Mouse (Mus musculus): ENCODE measurements around the gene Zfyve19.

Zfyve19 gene

DNA sequence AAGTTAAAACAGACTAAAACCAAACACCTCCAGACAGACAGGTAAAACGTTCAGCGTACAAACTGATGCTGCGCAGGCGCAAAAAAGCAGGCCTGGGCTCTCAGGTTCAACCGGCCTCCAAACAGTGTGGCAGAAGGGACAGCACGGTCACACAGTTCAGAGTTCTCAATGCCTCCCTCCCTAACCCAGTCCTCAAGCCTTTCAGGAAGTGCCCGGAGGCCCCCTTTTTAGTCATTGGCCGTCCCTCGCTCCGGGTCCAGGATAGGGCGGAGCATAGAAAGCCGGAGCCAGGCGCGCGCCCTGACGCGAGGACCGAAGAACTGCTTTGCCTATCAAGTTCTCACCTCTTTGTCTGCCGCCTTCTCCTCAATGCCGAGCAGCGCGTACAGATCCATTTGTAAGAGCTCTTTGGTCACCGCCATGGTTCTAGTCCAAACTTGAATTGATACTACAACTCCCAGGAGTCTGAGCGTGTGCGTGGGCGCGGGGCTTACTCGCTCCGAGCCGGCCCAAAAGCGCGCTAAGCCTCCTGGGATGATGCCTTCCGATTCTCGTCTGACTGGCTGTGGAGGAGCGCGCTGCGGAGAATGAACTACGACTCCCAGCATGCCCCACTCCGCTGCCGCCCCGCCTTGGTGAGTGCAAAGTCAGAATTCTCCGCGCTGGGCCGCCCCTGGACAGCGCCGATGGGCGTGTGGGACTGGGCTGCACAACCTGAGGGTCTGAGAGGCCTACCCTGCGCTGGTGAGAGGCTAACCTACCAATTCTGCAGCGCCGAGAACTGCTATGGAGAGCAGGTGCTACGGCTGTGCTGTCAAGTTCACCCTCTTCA is at the start of gene Zfyve19, which contains the start of gene Dnajc17:
Gene Zfyve19, plus strand, starts transcription at position 274 of the 832 bp plus-strand sequence.
Gene Dnajc17, minus strand, starts transcription at position 452 of the 832 bp plus-strand sequence.
- DNase-seq (ENCODE audit: extremely low read depth, low read depth, low spot score): peak; percentile 73

DNA sequence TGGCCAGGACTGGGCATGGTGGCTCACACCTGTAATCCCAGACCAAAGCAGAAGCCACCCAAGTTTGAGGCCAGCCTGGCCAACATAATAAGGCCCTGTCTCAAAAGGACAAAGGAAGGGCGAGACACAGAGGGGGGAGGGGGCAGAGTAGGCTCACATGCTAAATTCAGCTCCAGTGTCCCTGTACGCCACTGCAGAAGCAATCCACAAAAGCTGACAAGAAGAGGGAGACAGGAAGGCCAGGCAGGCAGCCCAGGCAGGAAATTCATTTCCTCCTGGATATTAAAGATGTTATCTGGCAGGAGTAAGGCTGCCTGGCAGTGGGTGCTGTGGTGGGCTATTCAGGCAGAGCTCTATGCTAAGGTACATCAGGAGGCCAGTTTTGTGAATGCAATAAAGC is 47.2 kb upstream of the Zfyve19 start:
- no peak for DNase-seq (ENCODE audit: extremely low read depth, low read depth, low spot score)

DNA sequence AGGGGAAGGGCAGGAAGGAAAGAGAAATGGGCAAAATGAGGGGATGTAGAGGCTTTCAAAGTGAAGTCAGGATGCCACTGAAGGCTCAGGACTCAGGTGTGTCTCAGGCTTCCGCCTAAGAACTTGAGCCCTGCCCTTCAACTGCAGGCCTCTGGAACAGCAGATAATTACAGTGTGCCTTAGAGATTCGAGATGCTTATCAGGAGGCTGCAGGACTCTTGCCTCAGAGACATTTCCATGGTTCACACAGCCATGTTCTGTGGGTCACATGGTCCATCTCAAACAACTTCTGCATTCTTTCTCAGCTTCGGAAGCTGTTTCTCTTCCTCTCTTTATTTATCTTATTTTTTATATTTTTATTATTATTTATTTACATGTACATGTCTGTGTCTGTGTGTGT is 45.3 kb upstream of the Zfyve19 start:
- no peak for DNase-seq (ENCODE audit: extremely low read depth, low read depth, low spot score)

DNA sequence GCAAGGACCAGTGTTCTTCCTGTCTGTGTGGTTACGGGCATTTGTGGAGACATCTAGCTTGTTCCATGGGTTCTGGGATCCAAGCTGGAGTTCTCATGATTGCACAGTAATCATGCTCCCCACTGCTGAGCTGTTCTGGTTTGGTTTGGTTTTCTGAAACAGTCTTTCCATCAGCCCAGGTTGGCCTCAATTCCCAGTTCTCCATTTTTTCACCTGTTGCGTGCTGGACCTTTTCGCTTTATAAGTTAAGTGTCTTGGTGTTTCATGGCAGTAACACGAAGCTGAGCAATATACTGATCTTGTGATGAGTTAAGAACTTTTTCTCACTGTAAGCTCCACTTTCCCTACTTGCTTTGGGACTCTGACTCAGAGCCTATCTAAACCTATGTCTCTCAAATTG is 44.4 kb upstream of the Zfyve19 start:
- no peak for DNase-seq (ENCODE audit: extremely low read depth, low read depth, low spot score)

DNA sequence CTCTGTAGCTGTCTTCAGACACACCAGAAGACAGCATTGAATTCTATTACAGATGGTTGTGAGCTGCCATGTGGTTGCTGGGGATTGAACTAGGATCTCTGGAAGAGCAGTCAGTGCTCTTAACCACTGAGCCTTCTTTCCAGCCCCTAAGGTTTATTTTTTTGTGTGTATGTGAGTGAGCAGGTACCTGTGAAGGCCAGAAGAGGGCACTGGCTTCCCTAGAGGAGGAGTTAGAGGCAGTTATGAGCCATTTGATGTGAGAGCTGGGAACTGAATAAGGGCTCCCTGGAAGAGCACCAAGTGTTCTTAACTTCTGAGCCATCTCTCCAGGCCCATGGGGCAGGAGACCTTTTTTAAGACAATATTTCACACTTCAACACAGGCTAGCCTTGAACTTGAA is 43.0 kb upstream of the Zfyve19 start:
- no peak for DNase-seq (ENCODE audit: extremely low read depth, low read depth, low spot score)

DNA sequence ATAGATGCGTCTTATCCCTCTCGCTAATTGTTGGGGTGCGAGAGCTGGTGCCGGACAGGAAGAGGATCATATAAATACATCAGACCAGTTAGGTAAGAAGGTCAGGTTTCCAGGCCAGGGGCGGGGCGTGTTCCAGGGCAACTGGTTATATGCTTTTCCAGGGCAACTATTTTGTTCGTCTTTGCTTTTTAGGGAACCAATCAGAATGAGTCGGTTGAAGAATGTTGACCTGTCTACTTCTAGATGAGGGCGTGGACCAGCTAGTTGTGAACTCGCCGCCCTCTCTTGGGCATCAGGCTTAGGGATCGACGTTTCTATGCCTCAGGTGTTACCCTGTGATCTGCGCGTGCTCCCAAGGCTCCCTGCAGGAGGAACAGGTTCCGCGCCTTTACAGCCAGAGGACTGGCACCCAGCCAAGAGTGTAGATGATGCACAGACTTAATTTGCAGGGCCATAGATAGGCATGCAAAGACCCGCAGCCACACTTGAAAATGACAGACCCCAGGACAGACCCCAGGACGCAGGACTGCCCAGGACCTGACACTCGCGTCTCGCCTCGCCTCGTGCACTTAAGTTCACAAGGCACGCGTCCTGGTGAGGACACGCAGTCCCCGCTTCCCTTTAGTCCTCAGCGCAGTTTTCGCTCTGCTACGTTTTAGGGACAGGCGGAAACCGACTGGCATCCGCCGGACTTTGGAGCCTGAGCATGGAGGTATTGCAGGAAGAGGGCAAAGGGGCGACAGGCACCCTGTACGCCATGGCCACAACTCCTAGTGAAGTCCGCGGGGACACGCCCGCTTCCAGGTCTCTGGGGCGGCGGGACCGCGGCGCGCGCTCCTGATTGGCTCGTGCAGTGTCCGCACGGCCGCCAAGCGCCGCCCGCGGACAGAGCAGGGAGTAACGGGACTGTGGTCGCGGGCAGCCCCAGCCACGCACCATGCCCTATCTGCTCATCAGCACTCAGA is 41.2 kb upstream of the Zfyve19 start, which contains the start of gene Gchfr:
Gene Gchfr, plus strand, starts transcription at position 873 of the 965 bp plus-strand sequence.
- DNase-seq (ENCODE audit: extremely low read depth, low read depth, low spot score): no peak

DNA sequence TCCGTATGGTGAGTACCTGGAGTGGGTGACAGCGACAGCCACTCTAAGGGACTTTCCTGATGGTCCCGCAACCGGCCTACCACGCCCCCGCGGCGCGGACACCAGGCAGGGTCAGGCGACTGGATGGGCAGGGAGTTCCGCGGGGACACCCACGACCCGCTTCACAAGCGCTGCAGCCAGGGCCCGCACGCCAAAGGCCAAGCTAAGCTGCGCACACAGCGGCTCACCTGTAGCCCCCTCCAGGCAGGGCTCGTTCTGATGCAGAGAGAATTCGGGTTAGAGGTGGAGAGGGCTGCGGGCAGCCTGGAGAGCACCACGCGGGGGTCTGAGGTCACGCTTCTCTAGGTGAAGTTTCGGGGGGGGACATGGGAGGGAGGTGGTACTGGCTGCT is 40.6 kb upstream of the Zfyve19 start:
- no peak for DNase-seq (ENCODE audit: extremely low read depth, low read depth, low spot score)

DNA sequence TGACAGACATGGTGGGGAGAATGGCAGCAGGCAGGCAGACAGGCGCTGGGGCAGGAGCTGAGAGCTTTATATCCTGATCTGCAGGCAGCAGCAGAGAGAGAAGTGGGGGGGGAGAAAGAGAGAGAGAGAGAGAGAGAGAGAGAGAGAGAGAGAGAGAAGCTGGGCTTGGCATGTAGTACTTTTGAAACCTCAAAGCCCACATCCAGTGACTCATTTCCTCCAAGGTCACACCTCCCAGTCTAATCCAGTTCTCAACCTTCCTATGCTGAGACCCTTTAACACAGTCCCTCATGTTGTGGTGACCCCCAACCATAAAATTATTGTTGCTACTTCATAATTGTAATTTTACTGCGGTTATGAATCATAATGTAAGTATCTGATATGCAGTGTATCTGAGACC is 38.1 kb upstream of the Zfyve19 start:
- DNase-seq (ENCODE audit: extremely low read depth, low read depth, low spot score): no peak

DNA sequence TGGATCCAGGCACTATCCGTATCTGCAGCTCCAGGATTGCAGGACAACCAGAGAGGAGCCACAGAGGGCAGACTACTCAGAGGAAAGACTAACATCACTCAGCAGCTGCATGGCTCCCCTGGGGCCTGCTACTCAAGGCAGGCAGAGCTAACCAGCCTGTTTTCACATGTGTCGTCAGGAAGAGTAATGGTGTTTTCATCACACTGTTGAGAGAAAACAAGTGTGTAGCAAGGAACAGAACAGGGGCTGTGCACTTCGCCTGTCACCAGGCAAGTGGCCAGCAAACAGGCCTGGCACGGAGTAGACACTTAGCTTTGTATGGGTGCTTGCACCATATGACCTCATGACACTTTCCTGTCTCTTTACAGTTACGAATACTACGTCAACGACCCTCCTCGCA is 36.8 kb upstream of the Zfyve19 start:
- DNase-seq (ENCODE audit: extremely low read depth, low read depth, low spot score): peak; percentile 56

DNA sequence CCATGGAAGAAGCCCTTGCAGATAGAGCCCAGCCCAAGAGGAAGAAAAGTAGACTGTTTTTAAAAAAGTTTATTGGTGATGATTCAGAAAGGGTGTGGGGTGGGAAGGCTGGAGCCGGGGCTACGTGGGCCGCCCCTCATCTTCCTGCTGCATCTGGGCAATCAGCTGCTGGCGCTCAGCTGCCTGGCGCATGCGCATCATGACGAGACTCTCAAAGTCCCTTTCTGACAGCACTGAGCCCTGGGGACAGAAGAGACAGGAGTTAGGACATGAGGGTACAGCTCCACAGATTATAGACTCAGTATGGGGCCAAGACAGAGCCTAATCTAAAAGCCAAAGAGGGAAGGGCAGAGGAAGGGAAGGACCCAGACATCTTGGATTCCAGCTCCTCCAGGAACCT is 36.0 kb upstream of the Zfyve19 start:
- DNase-seq (ENCODE audit: extremely low read depth, low read depth, low spot score): no peak

DNA sequence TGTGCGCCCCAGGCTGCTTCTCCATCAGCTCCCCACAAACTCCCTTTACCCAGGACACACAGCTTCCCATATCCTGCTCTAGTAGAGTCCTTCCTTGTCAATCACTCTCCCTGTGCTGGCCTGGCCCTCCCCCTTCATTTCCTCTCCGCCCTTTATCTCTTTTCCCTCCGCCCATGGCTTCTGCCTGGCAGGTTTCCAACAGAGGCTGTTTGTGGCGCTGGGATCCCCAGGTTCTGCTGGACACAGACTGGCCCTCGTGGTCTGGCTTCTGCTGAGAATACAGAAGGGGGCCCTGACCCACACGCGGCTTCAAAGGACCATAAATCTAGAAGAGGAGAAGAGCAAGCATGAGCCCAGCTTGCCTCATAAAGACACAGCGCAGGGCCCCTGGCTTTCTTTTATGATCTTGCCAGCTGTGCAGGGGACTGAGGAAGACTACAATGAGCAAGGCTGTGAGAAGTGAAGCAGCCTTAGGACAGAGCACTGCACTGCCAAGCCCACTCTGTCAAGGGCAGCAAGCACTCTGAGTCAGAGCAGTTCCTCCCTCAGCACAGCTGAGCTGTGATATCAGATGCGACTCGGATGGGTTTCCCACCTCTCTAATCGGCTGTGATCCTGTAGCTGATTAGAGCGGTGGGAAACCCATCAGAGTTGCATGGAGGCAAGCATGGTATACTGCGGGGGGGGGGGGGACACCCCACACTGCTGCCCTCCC is 35.4 kb upstream of the Zfyve19 start:
- no peak for DNase-seq (ENCODE audit: extremely low read depth, low read depth, low spot score)

DNA sequence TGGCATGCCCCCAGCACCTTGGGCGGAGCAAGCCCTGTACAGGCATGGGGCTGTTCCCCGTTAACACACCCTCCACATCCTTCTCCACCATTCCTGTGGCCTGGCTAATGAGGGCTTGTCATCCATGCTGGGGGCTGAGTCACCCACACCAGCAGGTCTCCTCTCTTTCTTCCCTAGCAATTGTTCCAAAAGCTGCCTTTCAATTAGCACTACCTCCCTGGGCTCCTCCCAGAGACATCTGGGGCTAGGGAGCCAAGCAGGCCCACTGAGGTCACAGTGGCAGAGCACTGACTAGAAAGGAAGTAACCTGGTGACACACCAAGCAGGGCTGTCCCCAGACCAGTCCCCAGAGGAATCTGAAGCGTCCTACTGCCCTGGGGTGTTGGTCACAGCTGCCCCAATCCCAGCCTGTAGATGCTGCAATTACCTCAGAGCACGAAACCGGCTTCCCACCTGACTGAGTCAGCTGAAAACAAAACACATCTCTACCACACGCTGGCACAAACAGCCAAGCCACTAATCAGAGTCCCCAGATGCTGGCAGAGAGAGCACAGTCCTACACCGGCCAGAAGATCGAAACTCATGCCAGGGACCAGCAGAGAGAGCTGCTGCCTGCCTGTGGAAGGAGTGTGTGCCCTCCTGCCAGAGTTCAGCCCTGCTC is 34.3 kb upstream of the Zfyve19 start, which contains the start of gene Gm14137:
Gene Gm14137, plus strand, starts transcription at position 519 of the 661 bp plus-strand sequence.
- no peak for DNase-seq (ENCODE audit: extremely low read depth, low read depth, low spot score)

DNA sequence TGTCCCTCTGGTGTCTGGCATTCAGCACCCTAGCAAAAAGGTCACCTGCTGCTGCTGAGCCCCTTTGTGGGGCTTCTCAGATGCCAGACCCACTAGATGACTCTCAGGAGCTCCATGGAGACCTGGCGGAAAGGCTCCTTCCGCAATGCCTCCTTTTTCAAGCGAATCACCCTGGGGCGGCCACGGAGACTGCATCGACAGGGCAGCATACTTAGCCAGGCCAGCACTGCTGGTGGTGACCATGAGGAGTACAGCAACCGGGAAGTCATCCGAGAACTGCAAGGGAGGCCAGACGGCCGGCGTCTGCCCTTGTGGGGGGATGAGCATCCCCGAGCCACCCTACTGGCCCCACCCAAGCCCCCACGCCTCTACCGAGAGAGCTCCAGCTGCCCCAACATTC is 33.6 kb upstream of the Zfyve19 start:
- DNase-seq (ENCODE audit: extremely low read depth, low read depth, low spot score): no peak

DNA sequence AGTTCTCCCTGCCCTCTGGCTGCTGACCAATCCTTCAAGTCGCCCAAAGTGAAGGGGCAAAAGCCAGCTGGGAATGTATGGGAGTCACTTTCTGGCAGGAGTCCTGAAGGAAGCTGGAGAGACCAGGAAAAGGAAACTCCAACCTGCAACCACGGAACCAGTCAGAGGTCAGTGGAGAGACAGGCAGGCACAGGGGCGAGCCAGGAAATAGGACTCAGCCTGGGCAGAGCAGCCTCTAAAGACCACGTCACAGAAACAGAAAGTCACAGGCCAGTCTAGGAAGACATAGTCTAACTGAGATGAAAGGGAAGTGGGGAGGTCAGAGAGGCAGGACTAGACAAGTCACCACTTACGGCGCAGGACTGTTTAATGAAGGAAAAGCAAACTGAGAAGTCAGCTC is 32.8 kb upstream of the Zfyve19 start:
- DNase-seq (ENCODE audit: extremely low read depth, low read depth, low spot score): no peak

DNA sequence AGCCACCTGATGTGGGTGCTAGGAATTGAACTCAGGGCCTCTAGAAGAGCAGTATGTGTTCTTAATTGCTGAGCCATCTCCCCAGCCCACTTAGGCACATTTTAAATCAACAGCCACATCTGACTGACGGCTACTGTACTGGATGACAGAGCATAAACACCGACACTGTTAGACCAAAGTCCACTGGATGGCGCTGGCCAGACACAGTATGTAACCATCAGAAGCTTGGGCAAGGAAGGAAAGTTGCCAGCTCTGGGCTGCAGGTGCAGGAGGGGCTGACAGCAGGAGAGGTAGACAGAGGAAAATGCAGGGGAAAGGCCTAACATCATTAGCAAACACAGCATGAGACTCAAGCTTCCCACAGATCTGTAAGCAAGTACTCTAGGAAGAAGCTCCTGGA is 31.7 kb upstream of the Zfyve19 start:
- no peak for DNase-seq (ENCODE audit: extremely low read depth, low read depth, low spot score)

DNA sequence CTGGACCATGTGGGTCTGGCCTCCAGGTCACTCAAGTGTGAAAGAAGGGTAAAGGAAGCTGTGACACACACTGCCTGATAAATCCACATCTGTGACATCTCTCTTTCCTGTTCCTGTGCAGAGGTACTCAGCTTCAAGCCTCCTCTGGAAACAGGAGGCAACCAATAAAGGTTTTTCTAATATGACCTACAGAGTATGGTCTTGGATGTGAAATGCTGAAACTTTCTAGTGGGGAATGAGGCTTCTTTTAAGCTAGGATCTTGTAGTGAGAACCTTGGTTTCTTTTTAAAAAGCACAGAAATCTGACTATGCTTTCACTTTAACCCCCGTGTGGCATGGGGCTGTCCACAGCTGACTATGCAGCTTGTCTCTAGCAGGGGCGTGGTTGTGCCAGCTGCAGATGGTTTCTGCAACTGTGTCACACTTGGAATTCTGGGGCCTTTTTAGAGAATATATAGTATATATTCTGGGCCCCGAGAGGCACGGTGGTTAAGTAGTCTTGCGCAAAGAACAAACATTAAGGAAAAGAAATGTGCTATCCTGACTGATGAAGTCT is 31.0 kb upstream of the Zfyve19 start:
- no peak for DNase-seq (ENCODE audit: extremely low read depth, low read depth, low spot score)

DNA sequence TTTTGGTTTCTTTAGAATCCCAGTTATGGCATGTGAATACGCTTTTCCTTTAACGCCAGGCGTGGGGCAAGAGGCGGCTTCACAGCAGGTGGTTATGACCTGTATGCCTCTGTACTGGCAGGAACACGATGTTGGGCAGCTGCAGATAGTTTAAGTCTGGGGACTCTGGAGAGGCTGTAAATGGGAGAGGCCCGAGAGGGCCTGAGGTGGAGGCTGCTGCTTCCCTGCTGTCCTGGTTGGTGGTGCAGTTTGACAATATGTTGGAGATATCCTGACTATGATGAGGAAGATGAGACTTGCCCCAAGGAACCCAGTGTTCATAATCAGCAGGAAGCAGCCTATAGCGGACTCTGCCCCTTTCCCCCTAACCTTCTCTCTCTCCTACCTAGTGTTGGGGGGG is 25.5 kb upstream of the Zfyve19 start:
- DNase-seq (ENCODE audit: extremely low read depth, low read depth, low spot score): no peak

DNA sequence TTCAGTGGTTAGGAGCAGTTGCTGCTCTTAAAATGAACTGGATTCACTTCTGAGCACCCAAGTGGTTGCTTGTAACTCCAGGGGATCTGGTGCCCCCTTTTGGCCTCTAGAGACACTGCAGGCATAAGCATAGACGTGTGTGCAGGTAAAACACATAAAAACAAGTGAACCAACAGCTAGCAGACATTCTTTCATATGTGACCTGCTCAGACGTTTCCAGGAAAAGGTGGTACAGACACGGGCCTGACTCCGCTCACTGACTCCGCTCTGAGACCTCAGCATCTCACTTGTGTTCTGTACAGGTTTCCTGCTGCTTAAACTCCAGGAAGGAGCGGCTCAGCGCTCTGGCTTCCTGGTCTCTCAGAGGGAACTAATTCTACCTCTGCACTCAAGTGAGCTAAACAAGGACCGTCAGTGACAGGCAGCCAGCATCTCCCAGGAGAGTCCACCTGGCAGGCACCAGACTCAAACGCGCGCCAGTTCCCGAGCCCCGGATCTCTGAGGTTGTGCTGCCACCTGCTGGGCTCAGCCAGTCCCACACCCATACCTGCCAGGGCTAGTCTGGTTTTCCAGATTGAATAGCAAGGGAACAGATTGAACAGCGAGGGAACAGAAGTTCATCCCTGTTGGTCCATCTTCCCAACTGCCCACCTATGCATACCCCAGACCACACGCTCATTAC is 19.2 kb upstream of the Zfyve19 start:
- DNase-seq (ENCODE audit: extremely low read depth, low read depth, low spot score): no peak

DNA sequence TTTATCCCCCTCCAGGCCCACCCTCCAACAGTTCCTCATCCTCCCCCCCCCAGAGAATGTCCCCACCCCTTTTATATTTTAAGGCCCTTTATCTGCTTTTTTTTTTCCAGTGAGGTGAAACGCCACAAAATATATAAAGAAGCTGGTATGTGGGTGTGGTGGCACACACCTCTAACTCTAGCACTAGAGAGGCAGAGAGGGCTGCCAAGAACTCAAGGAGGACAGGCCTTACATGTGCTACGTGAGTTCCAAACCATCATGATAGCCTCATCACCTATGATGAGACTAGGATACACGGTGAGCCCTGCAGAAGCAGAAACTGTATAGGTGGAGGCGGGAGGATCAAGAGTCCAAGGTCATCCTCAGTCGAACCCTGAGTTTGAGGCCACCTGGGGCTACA is 17.4 kb upstream of the Zfyve19 start:
- DNase-seq (ENCODE audit: extremely low read depth, low read depth, low spot score): no peak

DNA sequence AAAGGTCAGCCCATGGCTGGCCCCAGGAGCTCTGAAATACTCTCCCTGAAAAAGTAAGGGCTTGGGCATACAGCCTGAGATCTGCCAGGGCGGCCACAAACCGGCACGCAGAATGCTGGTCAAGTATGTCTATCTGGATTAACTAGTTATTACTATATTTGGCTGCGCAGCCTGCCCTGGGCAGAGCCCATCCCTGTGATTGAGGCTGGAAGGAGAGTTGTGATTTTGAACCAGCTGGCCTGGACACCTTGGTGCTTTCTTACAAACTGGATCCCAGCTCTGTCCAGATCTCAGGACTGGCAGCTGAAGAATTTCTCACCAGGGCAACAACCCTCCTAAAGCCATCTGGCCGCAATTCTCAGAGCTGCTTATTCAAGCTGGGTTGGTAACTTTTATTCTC is 14.3 kb upstream of the Zfyve19 start:
- no peak for DNase-seq (ENCODE audit: extremely low read depth, low read depth, low spot score)
